Mouse (Mus musculus) olfactory bulb, adult 2 months (tissue): ENCODE measurements around the gene Sgf29.

ENCODE experiments used
- CTCF ChIP-seq: fragments of 200-500 bp; IDR thresholded peaks from 2 replicates; pipeline ENCODE4 v1.5.1; 2012; ENCODE audit warnings: low read depth, mild to moderate bottlenecking, low read length, moderate library complexity; ENCODE audit not compliant: insufficient read depth
- POLR2A ChIP-seq: fragments of 200-500 bp; IDR thresholded peaks from 2 replicates; pipeline ENCODE4 v1.6.1; 2012; ENCODE audit warnings: mild to moderate bottlenecking, low read depth, low read length, moderate library complexity; ENCODE audit not compliant: insufficient read depth

GRCm38 (mm10) chr7:126655695-126656094 is 6.6 kb downstream of the Sgf29 start:
- TF ChIP-seq POLR2A (no peak), CTCF (no peak)
